Mouse (Mus musculus) ES-Bruce4 (cell line): ENCODE measurements around the gene Nfatc4.

Source experiments
- CTCF ChIP-seq: IDR thresholded peaks from one replicate; pipeline ENCODE4 v1.8.1; 2011; ENCODE audit warnings: low read depth, low read length
- POLR2A ChIP-seq: IDR thresholded peaks from one replicate; pipeline ENCODE4 v1.8.1; 2011; ENCODE audit warnings: low read length; ENCODE audit not compliant: insufficient read depth

DNA sequence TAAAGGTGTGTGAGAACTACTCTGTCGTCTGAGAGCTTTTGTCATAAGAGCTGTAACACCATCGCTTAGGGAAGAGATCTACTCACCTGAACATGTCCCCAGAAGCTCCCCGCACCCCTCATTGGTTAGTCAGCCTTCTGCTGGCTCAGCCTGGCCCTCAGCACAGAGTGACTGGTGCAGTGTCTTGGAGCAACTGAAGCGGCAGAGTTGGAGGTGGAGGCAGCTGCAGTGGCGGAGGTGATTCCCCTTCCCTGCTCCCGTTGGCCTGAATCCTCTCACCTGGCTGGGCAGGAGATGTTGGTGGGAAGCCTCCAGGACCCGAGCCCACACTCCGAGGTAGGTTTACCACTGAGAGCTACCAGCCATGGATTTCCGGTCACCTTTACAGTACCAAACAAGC, 2.4 kb upstream of the Nfatc4 start:
- TF ChIP-seq POLR2A (no peak), CTCF (no peak)
